Mouse (Mus musculus): ENCODE results near the gene Gm1673. TPM values are rescaled to one million over a fixed set of nuclear protein-coding genes. Genes with fewer than 3 reads are reported as not detected.

The Gm1673 gene
- total RNA-seq, 2 experiments from 2014 or later: 127 to 160 TPM

DNA sequence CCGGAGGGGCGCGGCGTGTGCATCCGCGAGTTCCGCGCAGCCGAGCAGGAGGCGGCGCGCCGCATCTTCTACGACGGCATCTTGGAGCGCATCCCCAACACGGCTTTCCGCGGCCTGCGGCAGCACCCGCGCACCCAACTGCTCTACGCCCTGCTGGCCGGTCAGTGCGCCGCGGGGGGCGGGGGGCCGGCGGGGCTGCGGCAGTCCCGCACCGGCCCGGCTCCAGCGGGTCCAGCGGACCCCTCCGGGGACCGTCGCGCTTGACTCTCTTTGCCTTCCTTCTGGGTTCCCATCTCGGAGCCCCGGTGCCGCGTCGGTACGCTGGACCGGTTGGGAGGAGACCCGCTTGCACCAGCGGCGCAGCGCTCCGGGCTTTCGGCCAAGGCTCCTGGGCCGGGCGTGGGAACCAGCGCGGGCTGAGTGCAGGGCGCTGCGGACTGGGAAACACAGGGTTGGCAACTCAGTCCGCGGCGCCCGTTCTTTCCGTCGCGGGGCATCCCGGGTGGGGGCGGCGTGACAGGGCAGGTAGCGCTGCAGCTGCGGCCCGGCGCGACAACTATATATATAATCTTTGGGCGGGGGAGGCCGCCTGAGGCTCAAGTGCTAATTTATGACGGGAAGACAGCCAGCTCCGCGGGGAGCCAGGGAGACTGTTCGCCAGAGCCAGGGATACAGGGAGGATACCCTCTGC, 14.0 kb downstream of the Gm1673 start:
- DNase-seq (ENCODE audit: low spot score in 2 of 2): peak; percentile 74 to 84

GRCm38 (mm10) chr5:33997829-33998504, 14.7 kb downstream of the Gm1673 start:
- DNase-seq (ENCODE audit: low spot score in 2 of 2): no peak

DNA sequence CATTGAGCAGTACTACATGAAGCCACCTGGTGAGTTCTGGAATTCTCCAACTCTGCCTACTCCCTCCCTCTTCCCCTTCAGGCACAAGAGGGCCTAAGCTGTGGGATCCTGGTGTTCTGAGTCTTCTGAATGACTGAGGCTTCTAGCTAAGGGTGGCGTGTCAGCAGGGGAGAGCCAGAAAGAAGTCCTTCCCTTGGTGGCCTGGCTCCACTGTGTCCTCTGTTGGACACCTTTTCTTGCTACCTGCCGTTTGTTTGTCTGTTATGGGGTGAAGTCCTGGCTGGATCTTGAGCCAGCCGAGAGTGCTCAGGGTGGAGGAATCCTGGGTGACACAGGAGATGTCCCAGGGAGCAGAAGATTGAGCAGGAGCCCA, 15.3 kb downstream of the Gm1673 start:
- DNase-seq (ENCODE audit: low spot score in 2 of 2): no peak

DNA sequence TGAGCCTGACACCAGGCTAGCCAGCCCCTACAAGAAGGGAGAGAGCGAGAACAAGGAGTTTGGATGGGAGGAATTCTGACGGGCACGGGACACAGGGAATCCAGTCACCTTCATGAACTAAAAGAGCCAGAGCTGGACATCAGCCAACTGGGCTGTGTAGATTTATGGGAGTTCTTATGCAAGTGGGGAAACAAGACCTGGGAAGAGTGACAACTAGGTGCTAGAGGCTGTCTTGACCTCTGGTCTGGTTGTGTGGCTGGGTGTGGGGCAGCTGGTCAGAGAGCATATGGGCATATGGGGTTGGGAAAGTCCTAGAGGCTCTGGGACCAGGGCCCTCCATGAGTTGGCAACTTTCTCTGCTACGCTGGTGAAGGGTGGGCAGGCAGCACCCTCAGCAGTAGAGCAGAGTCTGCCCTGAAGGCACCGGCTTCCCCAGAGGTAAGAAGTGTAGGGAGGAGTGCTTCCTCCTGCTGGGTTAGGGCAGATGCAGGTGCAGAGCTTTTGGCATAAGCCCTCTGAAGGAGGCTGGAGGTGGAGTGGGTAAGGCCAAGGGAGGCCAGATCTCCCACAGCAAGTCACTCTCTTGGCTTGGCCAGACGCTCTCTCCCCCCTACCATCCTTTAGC, 16.3 kb downstream of the Gm1673 start:
- DNase-seq (ENCODE audit: low spot score in 2 of 2): no peak

- peak in 1 of 2 experiments; percentile 3 for DNase-seq (ENCODE audit: low spot score in 2 of 2)
These were observed 17.6 kb downstream of the Gm1673 start for GRCm38 (mm10) chr5:34000809-34001208.

DNA sequence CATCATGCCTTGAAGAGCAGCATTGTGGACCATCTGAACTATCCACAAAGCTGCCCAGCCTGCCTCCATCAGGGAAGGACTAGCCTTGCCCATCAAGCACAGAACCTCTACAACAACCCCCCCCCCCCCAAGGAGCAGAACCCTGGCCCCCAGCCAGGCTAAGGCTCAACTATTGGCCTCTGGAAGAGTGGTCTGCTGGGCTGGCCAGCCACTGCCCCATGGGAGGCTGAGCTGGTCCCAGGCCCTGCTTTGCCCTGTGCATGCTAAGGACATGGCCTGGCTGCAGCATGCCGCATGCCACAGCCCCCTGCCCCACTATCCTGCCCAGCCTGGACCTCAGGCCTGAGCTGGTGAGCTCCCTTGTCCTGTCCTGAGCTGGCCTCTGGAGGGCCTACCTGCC, 18.2 kb downstream of the Gm1673 start:
- DNase-seq (ENCODE audit: low spot score in 2 of 2): no peak

DNA sequence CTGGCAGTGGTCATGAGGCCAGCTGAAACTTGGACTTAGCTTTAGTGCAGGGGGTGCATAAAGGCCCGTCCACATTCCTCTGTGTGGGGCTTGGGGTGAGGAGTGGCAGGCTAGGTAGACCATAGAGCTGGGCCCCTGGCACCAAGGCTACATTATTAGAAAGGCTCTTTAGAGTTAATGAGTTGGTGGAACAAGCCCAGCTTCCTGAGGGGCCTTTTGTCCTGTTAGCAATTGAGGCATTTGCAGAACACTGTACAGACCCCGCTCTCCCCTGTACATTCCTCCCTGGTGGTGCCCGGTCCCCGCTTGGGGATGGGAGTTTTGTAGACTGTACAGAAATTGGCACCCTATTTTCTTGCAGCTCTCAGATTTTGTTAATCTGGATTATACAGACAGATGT, 19.4 kb downstream of the Gm1673 start:
- DNase-seq (ENCODE audit: low spot score in 2 of 2): no peak

DNA sequence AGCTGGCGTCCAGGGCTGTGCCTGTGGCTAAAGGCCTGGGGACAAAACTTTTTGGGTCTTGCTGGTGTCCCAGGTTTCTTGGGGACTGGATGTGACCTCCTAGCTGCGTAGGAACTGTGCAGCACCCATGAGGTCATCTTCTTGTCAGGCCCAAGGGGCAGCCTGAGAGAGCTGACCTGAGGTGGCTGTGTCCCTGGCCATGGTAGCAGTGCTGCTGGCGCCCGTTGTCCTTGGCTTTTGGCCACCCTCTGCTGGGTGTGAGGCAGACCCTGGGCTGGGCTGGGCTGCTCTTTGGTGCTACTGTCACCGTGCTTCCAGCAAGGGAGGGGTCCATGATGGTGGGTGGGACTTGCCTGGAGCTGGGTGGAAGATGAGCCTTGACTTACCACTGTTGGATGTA, 21.4 kb downstream of the Gm1673 start:
- no peak for DNase-seq (ENCODE audit: low spot score in 2 of 2)

DNA sequence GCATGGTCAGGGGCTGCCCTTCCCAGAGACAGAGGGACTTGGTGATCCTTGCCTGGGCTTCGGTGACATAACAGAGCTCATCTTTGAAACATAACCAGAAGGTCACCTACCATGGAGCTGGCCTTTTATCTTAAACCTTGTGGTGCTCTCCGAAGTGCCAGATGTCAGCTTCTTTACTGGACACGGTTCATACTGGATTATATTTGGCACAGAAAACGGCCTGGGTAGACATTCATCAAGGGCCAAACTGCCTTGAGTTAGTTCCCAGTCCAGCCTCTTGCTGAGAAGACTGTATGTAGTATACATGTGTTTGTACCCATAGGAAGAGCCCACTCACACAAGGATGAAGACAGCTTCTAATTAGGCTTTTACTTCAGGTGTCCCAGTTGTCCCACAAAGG, 23.6 kb downstream of the Gm1673 start:
- DNase-seq (ENCODE audit: low spot score in 2 of 2): no peak

DNA sequence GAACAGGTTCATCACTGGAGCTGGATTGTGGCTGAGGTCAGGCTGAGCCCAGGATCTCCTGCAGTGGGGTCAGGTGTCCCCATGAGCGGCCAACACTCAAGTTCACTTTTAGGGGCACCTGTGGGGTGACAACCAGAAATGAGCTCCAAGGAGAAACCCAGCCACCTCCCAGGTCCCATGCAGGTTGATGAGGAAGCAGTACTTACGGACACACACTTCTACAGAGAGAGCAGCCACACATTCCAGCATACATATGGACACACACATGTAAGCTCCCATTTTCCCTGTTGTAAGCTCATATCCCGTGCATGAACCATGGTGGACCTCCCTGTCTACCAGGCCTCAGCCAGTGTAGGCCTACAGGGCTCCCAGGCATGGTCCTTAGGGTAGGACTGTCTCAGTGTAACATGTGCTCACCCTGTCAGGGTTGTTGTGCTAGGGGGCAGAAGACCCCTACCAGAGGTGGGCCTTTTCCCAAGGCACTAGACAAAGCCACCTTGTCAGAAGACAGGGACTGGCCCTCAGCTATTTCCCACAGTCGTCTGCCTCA, 24.2 kb downstream of the Gm1673 start:
- DNase-seq (ENCODE audit: low spot score in 2 of 2): no peak

GRCm38 (mm10) chr5:34014652-34015051, 31.4 kb downstream of the Gm1673 start:
- no peak for DNase-seq (ENCODE audit: low spot score in 2 of 2)

DNA sequence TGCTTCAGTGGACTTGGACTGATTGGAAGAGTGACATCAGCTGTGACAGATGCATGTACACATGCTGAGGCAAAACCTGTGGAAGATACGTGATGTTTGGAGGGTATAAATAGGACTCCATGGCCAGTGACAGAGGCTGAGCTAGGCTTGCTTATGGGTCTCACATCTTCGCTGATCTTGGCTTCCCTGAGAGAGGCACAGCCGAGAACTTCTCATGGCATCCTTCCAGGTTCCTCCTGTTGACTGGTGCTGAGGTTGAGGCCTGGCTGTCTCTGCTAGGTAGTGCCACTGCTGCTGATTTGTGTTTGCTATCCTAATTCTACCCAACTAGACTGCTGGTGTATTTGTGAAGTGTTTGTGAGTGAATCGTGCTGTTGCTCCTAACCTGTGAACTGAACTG, 35.7 kb downstream of the Gm1673 start:
- no peak for DNase-seq (ENCODE audit: low spot score in 2 of 2)

- no peak for DNase-seq (ENCODE audit: low spot score in 2 of 2)
These were observed 46.9 kb downstream of the Gm1673 start for GRCm38 (mm10) chr5:34030101-34030500.

DNA sequence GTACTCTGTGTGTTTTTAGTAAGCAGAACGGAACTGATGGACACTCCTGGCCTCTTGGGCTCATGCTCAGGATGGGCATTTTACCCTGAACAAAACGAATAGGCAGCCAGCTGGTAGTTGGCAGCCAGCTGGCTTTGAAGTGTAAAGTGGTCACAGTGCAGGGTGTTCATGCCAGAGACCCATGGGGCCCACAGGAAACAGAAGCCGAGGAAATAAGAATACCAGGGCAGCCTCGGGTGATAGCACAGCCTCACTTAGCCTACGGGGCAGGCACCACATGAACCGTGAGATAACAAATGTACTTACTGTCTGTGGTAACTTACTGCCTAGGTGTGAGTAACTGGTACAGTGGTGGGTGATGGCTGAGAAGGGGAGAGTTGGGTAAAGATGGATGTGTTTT, 47.8 kb downstream of the Gm1673 start:
- DNase-seq (ENCODE audit: low spot score in 2 of 2): no peak

- DNase-seq (ENCODE audit: low spot score in 2 of 2): no peak
These were observed 49.3 kb downstream of the Gm1673 start for GRCm38 (mm10) chr5:34032520-34032919.

Other genes starting within 250 kb of the Gm1673 start
- 100 to 1,000 TPM; 105 to 106 TPM for gene Letm1, start 200.6 kb upstream of the Gm1673 start, total RNA-seq (2021)
- gene Nsd2, start 162.7 kb upstream of the Gm1673 start, total RNA-seq (2021): 100 to 1,000 TPM; 131 to 143 TPM
- gene Nelfa, start 47.0 kb upstream of the Gm1673 start, total RNA-seq (2021): 10 to 100 TPM; 18.6 to 20.1 TPM
- 10 to 100 TPM; 60.2 to 65.0 TPM for gene Nat8l, start 12.6 kb downstream of the Gm1673 start, total RNA-seq (2021)
- gene Poln, start 186.0 kb downstream of the Gm1673 start, total RNA-seq (2021): 1 to 10 TPM in 1 of 2 experiments, under 1 TPM in 1; 0.58 to 2.0 TPM
- 1 to 10 TPM; 6.5 to 8.9 TPM for gene Haus3, start 186.1 kb downstream of the Gm1673 start, total RNA-seq (2021)
- 10 to 100 TPM; 64.1 to 69.0 TPM for gene Mxd4, start 204.3 kb downstream of the Gm1673 start, total RNA-seq (2021)